Mouse (Mus musculus) kidney, postnatal 0 days (tissue): Measurements from ENCODE around the gene Lce1f. TPM values are rescaled to one million over a fixed set of nuclear protein-coding genes. Genes with fewer than 3 reads are reported as not detected.
"Not testable (repeated sequence)": the region's sequence is repeated elsewhere in the genome, so short reads cannot be mapped to it uniquely, and the experiment has no call there.

Experiments used
- ATAC-seq: fragments of 200-750 bp; cut with Nextera tagmentation; replicated peaks from 2 replicates; pipeline ENCODE4 v1.8.0; 2017; ENCODE audit warnings: low read depth, moderate number of reproducible peaks, moderate TSS enrichment, moderate library complexity; ENCODE audit not compliant: low FRiP score
- DNase-seq: peaks from one replicate; pipeline ENCODE4 v3.0.0-alpha.2; 2016; ENCODE audit warnings: low spot score
- H3K27ac ChIP-seq: fragments of 300-500 bp; sonication (generic); 2 replicates; pipeline ENCODE4 v1.5.1; 2014; ENCODE audit warnings: mild to moderate bottlenecking
- H3K27me3 ChIP-seq: fragments of 300-500 bp; sonication (generic); 2 replicates; pipeline ENCODE4 v1.6.1; 2014; ENCODE audit warnings: low read length, mixed read lengths; ENCODE audit not compliant: insufficient read depth
- H3K36me3 ChIP-seq: fragments of 300-500 bp; sonication (generic); 2 replicates; pipeline ENCODE4 v1.6.1; 2014; ENCODE audit warnings: low read length, mixed read lengths; ENCODE audit not compliant: insufficient read depth
- H3K4me1 ChIP-seq: fragments of 300-500 bp; sonication (generic); replicated peaks from 2 replicates; pipeline ENCODE4 v1.6.1; 2014; ENCODE audit warnings: antibody characterized with exemption, low read length, mixed read lengths; ENCODE audit not compliant: insufficient read depth
- H3K4me2 ChIP-seq: fragments of 300-500 bp; sonication (generic); 2 replicates; pipeline ENCODE4 v1.6.1; 2014; ENCODE audit warnings: mild to moderate bottlenecking, low read length, moderate library complexity, mixed read lengths
- H3K4me3 ChIP-seq: fragments of 300-500 bp; sonication (generic); replicated peaks from 2 replicates; pipeline ENCODE4 v1.5.1; 2014; ENCODE audit warnings: low read depth, low read length
- H3K9ac ChIP-seq: fragments of 300-500 bp; sonication (generic); 2 replicates; pipeline ENCODE4 v1.6.1; 2014; ENCODE audit warnings: low read depth, low read length
- H3K9me3 ChIP-seq: fragments of 300-500 bp; sonication (generic); replicated peaks from 2 replicates; pipeline ENCODE4 v1.6.1; 2016; ENCODE audit warnings: low read length, inconsistent platforms, mixed read lengths
- CTCF ChIP-seq: IDR thresholded peaks from 2 replicates; pipeline ENCODE4 v1.5.1; 2016; ENCODE audit warnings: antibody characterized with exemption, low read depth, mild to moderate bottlenecking, moderate library complexity
- WGBS: fragments of 180-500 bp; shearing (Covaris S2); extraction: QIAGEN DNeasy Blood & Tissue Kit; methylation state at CpG from one replicate; pipeline ENCODE4 v1.1.7; 2014; 5-methylcytosine and 5-hydroxymethylcytosine counted together
- polyA plus RNA-seq: library from polyadenylated mRNA; unstranded; fragments of >200 nt; fragmentation: Nextera tagmentation; extraction: Ambion mirVana; gene quantifications from 2 replicates; pipeline ENCODE4 v1.2.1, GENCODE M21; 2015

Gene Lce1f
- polyA plus RNA-seq, 1 experiment from 2014 or later = not detected

DNA sequence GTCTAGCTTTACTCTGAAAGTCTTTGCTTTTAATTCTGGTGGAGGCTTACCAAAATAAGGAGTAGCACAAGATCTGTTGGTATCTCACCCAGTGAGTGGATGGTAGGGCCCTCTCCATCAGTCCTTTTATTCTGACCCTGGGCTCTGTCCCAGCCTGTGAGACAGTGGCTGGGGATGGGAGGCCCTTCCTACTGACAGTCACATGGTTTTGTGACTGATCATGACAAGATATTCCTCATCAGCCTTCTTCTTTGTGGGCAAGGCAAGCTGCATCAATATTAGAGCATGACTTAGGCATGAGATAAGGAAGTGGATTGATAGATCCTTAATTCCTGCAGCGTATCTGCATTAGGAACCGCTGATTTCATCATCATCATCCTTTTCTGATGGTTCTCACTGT, 11.2 kb downstream of the Lce1f start, which contains the start of gene Lce1e:
TSS of gene Lce1e (minus strand) at position 101 of the 400 bp plus-strand sequence.
- Histone ChIP-seq H3K36me3 (no peaks in the 10 kb centered on the region), H3K4me3 (no peak within 1 kb of the TSS), H3K9me3 (no peaks in the 10 kb centered on the region), H3K27me3 (no peaks in the 10 kb centered on the region), H3K27ac (no peak within 1 kb of the TSS), H3K4me1 (no peaks in the 10 kb centered on the region), H3K4me2 (no peak within 1 kb of the TSS), H3K9ac (no peak within 1 kb of the TSS)
- no peak for DNase-seq
- ATAC-seq = no peak
- 92% methylated on average over 2 of the region's 2 CpGs for WGBS
- no peak for TF ChIP-seq CTCF

DNA sequence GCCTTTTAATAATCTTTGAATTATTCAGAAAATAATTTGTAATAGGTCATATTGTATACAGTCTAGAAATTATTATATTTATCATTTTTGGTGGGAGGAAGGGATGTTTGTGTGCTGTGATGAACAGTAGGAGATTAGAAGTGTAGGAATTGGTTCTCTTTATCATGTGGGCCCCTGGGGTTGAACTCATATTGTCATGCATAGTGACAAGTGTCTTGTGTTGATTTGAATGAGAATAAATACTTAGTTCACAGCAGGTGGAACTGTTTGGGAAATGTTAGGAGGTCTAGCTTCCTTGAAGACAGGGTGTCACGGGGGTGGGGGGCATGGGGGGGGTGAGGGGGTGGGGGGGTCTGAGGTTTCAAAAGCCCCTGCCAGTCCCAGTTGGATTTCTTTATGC, 25.5 kb downstream of the Lce1f start:
- TF ChIP-seq CTCF = no peak
- no peaks in the 10 kb centered on the region for H3K9me3 ChIP-seq
- no peak overlapping the region for H3K4me3 ChIP-seq
- ATAC-seq (no peak), DNase-seq (no peak)
- WGBS = 9% methylated on average over 1 of the region's 1 CpGs
- H3K27me3 ChIP-seq = no peaks in the 10 kb centered on the region
- no peak overlapping the region for H3K4me2 ChIP-seq
- no peaks in the 10 kb centered on the region for H3K36me3 ChIP-seq
- H3K9ac ChIP-seq = no peak overlapping the region
- no peak overlapping the region for H3K27ac ChIP-seq
- no peaks in the 10 kb centered on the region for H3K4me1 ChIP-seq

DNA sequence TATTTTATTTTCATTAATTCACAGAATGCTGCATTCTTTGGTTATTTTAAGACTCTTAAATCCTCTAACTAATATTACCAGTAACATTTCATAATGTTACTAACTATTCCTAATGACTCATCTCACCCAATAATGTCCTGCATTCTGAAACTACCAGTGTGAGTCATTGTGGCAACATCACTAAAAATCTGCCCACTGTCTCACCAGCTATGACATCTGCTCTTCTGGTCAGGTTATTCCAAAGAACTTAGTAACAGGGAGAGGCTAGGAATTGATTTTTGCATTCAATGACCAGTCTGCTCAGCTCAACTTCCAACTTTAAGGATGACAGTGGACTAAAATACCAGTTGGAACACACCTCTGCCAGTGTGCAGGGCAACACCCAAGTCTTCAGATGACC, 28.5 kb downstream of the Lce1f start:
- H3K27ac ChIP-seq = no peak overlapping the region
- ATAC-seq = no peak
- no peaks in the 10 kb centered on the region for H3K4me1 ChIP-seq
- H3K9ac ChIP-seq = no peak overlapping the region
- H3K4me2 ChIP-seq = no peak overlapping the region
- no peak overlapping the region for H3K4me3 ChIP-seq
- no peaks in the 10 kb centered on the region for H3K27me3 ChIP-seq
- no peak for DNase-seq
- H3K36me3 ChIP-seq = no peaks in the 10 kb centered on the region
- no peak for TF ChIP-seq CTCF
- no peaks in the 10 kb centered on the region for H3K9me3 ChIP-seq

DNA sequence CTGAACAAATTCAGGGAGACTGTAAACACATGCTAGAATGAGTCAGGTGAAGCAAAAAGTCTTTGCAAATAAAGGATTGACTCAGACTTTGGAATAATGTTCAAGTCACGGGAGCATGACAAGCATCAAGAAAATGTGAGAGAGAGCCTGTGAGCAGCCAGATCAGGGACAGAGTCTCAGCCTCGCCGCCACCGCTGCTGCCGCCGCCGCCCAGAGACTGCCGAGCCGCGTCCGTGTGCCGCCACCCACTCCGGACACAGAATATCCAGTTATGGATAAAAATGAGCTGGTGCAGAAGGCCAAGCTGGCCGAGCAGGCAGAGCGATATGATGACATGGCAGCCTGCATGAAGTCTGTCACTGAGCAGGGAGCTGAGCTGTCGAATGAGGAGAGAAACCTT, 31.0 kb downstream of the Lce1f start:
- not testable (repeated sequence) for H3K27me3 ChIP-seq, DNase-seq, H3K4me3 ChIP-seq, H3K27ac ChIP-seq, H3K36me3 ChIP-seq, H3K4me2 ChIP-seq, H3K9me3 ChIP-seq, H3K4me1 ChIP-seq, H3K9ac ChIP-seq, ATAC-seq
- WGBS = 81% methylated on average over 16 of the region's 16 CpGs

DNA sequence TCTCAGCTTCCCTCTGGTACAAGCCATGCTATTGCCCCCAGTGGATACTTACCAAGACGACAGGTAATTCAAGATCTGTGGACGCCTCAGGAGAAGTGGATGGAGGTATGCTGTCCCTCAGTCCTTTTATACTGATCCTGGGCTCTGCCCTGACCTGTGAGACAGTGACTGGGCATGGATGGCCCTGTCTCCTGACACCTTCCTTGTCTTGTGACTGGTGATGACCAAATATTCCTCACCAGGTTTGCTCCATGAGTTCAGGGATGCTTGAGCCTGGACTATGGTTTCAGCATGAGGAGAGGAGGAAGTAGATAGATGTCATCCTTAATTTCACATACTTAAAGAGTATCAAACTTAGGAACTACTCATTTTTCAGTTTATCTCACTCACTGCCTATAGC, 33.0 kb downstream of the Lce1f start, which contains the start of gene Lce1d:
TSS of gene Lce1d (minus strand) at position 101 of the 400 bp plus-strand sequence.
- 71% methylated on average over 2 of the region's 2 CpGs for WGBS
- no peak for ATAC-seq
- no peaks in the 10 kb centered on the region for H3K9me3 ChIP-seq
- no peak for TF ChIP-seq CTCF
- DNase-seq = no peak
- H3K4me1 ChIP-seq = no peaks in the 10 kb centered on the region
- H3K27me3 ChIP-seq = no peaks in the 10 kb centered on the region
- H3K9ac ChIP-seq = no peak within 1 kb of the TSS
- no peaks in the 10 kb centered on the region for H3K36me3 ChIP-seq
- no peak within 1 kb of the TSS for H3K4me2 ChIP-seq
- no peak within 1 kb of the TSS for H3K27ac ChIP-seq
- H3K4me3 ChIP-seq = no peak within 1 kb of the TSS

DNA sequence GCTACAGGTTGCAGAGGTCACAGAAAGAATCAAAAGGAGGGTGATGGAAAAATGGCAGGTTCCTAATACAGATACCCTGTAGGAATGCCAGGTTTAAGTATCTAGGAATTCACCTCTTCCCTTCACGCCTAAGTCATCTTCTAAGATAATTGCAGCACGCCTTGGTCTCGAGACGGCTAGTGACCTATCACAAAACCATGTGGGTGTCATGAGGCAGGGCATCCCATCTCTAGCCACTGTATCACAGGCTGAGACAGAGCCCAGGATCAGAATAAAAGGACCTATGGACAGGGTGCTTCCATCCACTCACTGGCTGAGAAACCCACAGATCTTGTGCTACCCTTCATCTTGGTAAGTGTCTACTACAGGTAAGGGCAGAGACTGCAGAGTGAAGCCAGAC, 41.2 kb downstream of the Lce1f start, which contains the start of gene Lce1c:
TSS of gene Lce1c (plus strand) at position 301 of the 400 bp plus-strand sequence.
- DNase-seq = no peak
- H3K27me3 ChIP-seq = no peaks in the 10 kb centered on the region
- 86% methylated on average over 4 of the region's 4 CpGs for WGBS
- no peaks in the 10 kb centered on the region for H3K36me3 ChIP-seq
- no peaks in the 10 kb centered on the region for H3K9me3 ChIP-seq
- no peaks in the 10 kb centered on the region for H3K4me1 ChIP-seq
- no peak within 1 kb of the TSS for H3K9ac ChIP-seq
- H3K4me3 ChIP-seq = no peak within 1 kb of the TSS
- no peak for ATAC-seq
- no peak within 1 kb of the TSS for H3K27ac ChIP-seq
- H3K4me2 ChIP-seq = no peak within 1 kb of the TSS
- TF ChIP-seq CTCF = no peak

DNA sequence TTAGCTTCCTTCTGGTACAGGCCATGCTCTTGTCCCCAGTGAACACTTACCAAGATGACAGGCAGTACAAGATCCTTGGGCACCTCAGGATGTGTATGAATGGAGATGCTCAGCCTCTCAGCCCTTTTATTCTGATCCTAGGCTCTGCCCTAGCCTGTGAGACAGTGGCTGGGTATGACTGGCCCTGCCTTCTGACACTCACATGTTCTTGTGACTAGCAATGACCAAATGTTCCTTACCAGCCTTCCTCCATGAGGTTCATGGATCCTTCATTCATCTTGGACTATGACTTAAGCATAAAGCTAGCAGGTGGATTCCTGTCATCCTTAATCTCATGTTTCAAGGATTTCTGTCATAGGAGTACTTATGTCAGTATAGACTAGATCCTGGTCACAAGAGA, 49.9 kb downstream of the Lce1f start, which contains the start of gene Lce1a2:
TSS of gene Lce1a2 (minus strand) at position 101 of the 400 bp plus-strand sequence.
- H3K4me3 ChIP-seq = no peak within 1 kb of the TSS
- H3K9ac ChIP-seq = no peak within 1 kb of the TSS
- no peaks in the 10 kb centered on the region for H3K4me1 ChIP-seq
- no peak within 1 kb of the TSS for H3K4me2 ChIP-seq
- H3K27me3 ChIP-seq = no peaks in the 10 kb centered on the region
- no peak for TF ChIP-seq CTCF
- H3K27ac ChIP-seq = no peak within 1 kb of the TSS
- H3K9me3 ChIP-seq = no peaks in the 10 kb centered on the region
- no peak for DNase-seq
- no peak for ATAC-seq
- no peaks in the 10 kb centered on the region for H3K36me3 ChIP-seq

Other genes starting within 250 kb of the Lce1f start
- gene Sprr1a, start 234.5 kb downstream of the Lce1f start, polyA plus RNA-seq = 96.3 and 137 TPM in 2 replicates
- not detected in 2 replicates for gene Sprr4, start 219.9 kb downstream of the Lce1f start, polyA plus RNA-seq
- gene 2310046K23Rik, start 185.8 kb downstream of the Lce1f start, polyA plus RNA-seq = not detected in 2 replicates
- gene Ivl, start 146.6 kb downstream of the Lce1f start, polyA plus RNA-seq = 0.97 and 1.4 TPM in 2 replicates
- gene Smcp, start 131.4 kb downstream of the Lce1f start, polyA plus RNA-seq = not detected in 2 replicates
- gene 2210017I01Rik, start 112.9 kb downstream of the Lce1f start, polyA plus RNA-seq = not detected in 2 replicates
- gene Lce6a, start 98.7 kb downstream of the Lce1f start, polyA plus RNA-seq = not detected in 2 replicates
- not detected in 2 replicates for gene Lce1a1, start 72.0 kb downstream of the Lce1f start, polyA plus RNA-seq
- not detected in 2 replicates for gene Lce1b, start 63.4 kb downstream of the Lce1f start, polyA plus RNA-seq
- not detected in 2 replicates for gene Lce1a2, start 50.0 kb downstream of the Lce1f start, polyA plus RNA-seq
- gene Lce1c, start 41.1 kb downstream of the Lce1f start, polyA plus RNA-seq = not detected in 2 replicates
- not detected in 2 replicates for gene Lce1d, start 33.1 kb downstream of the Lce1f start, polyA plus RNA-seq
- gene Lce1e, start 11.3 kb downstream of the Lce1f start, polyA plus RNA-seq = not detected in 2 replicates
- gene Gm38119, start 18.7 kb upstream of the Lce1f start, polyA plus RNA-seq = not detected in 2 replicates
- gene Lce1g, start 32.0 kb upstream of the Lce1f start, polyA plus RNA-seq = not detected in 2 replicates
- gene Lce1h, start 44.7 kb upstream of the Lce1f start, polyA plus RNA-seq = not detected in 2 replicates
- not detected in 2 replicates for gene Lce1i, start 58.5 kb upstream of the Lce1f start, polyA plus RNA-seq
- gene Lce1j, start 70.2 kb upstream of the Lce1f start, polyA plus RNA-seq = not detected in 2 replicates
- not detected in 2 replicates for gene Lce1k, start 87.5 kb upstream of the Lce1f start, polyA plus RNA-seq
- gene Kprp, start 106.9 kb upstream of the Lce1f start, polyA plus RNA-seq = not detected in 2 replicates
- gene Lce1l, start 130.9 kb upstream of the Lce1f start, polyA plus RNA-seq = not detected in 2 replicates
- not detected in 2 replicates for gene 2310050C09Rik, start 149.9 kb upstream of the Lce1f start, polyA plus RNA-seq
- gene Lce3a, start 205.9 kb upstream of the Lce1f start, polyA plus RNA-seq = not detected in 2 replicates
- not detected in 2 replicates for gene Lce3b, start 212.6 kb upstream of the Lce1f start, polyA plus RNA-seq
- gene Lce3c, start 224.1 kb upstream of the Lce1f start, polyA plus RNA-seq = not detected in 2 replicates
- not detected in 2 replicates for gene Lce3d, start 237.0 kb upstream of the Lce1f start, polyA plus RNA-seq
- gene Lce3e, start 246.7 kb upstream of the Lce1f start, polyA plus RNA-seq = not detected in 2 replicates